Mouse (Mus musculus): ENCODE measurements around the gene Capns2. TPM values are rescaled to one million over a fixed set of nuclear protein-coding genes. Genes with fewer than 3 reads are reported as not detected.

Gene Capns2
- polyA plus RNA-seq, 1 experiment = 0.18 TPM

DNA sequence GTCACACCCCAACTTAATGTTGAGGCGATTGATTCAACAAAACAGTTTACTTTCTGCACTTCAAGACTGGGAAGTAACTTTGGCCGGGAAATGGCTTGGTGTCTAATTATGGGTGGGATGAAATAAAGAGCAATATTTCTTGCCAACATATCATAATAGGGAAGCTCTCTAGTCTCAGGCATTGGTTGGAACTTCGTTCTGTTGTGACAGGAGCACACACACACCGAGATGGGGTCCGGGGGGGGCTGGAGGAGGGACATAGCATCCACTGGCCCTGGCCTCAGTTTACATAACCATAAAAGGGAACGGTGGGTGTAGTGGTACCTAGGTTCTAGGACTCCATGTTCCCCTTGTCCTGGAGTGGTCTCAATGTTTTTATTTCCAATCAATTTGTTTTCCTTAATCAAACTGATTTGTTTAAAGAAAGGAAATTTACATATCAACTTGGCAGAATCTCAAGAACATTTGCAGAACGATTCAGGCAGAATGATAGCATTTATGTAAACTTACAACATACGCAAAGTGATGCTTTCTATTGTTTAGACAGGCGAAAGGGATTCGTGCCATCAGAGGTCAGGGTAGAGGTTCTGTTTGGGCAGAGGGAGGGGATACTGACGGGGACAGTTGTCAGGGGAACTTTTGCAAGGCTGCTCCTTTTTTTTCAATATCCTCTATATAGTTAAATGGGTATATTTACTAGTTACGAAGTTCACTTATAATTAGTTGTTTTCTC lies 49.6 kb downstream of the Capns2 start:
- Histone ChIP-seq H3K27me3 (replicated peaks) (no peaks in the 10 kb centered on the region), H3K4me3 (replicated peaks) (no peak overlapping the region), H3K36me3 (replicated peaks; ENCODE audit: low read length) (no peaks in the 10 kb centered on the region), H3K4me1 (no peaks in the 10 kb centered on the region), H3K9me3 (peaks cover 7% of the 10 kb centered on the region; the same call in 1 of the 2 replicates)
- TF ChIP-seq GATA1 (IDR thresholded peaks at IDR 0.05; ENCODE audit: borderline replicate concordance, low read length) (no peak), FLI1 (IDR thresholded peaks at IDR 0.05; ENCODE audit: low read length) (no peak)

Other genes with a start within 250 kb of the Capns2 start
- gene Irx6, start 227.1 kb upstream of the Capns2 start, polyA plus RNA-seq (2012; ENCODE audit: insufficient read depth, low replicate concordance) = not detected in 2 replicates
- gene Mmp2, start 74.1 kb upstream of the Capns2 start, polyA plus RNA-seq (2012; ENCODE audit: insufficient read depth, low replicate concordance) = 0.07 TPM in 1 of 2 replicates, not detected in the other
- 1.6 TPM in 1 of 2 replicates, not detected in the other for gene Lpcat2, start 46.1 kb upstream of the Capns2 start, polyA plus RNA-seq (2012; ENCODE audit: insufficient read depth, low replicate concordance)
- 0.07 TPM in 1 of 2 replicates, not detected in the other for gene Slc6a2, start 58.7 kb downstream of the Capns2 start, polyA plus RNA-seq (2012; ENCODE audit: insufficient read depth, low replicate concordance)
- not detected in 2 replicates for gene Ces1a, start 146.8 kb downstream of the Capns2 start, polyA plus RNA-seq (2012; ENCODE audit: insufficient read depth, low replicate concordance)
- not detected in 2 replicates for gene Ces1b, start 178.6 kb downstream of the Capns2 start, polyA plus RNA-seq (2012; ENCODE audit: insufficient read depth, low replicate concordance)
- not detected in 2 replicates for gene Ces1c, start 229.9 kb downstream of the Capns2 start, polyA plus RNA-seq (2012; ENCODE audit: insufficient read depth, low replicate concordance)

Measured in megakaryocyte, embryonic 14.5 days (primary cell).